Mouse (Mus musculus): ENCODE results near the gene Hs1bp3. TPM values are rescaled to one million over a fixed set of nuclear protein-coding genes. Genes with fewer than 3 reads are reported as not detected.
A peak's percentile ranks its signal among the peaks of the same experiment; 100 is the strongest.

Gene Hs1bp3
- polyA plus RNA-seq, 2 experiments = 12.6 to 16.7 TPM

GRCm38 (mm10) chr12:8343381-8343780 is 30.1 kb downstream of the Hs1bp3 start:
- no peak overlapping the region for H3K27ac ChIP-seq (replicated peaks; ENCODE audit: low read depth, low read length)
- DNase-seq (ENCODE audit: low spot score) = no peak
- H3K4me2 ChIP-seq (replicated peaks; ENCODE audit: low read depth, low read length, severe bottlenecking) = no peak overlapping the region
- no peaks in the 10 kb centered on the region for H3K4me1 ChIP-seq (ENCODE audit: control insufficient read depth, insufficient read depth, low read length)
- WGBS = 96% methylated on average over 3 of the region's 3 CpGs
- no peak for TF ChIP-seq POLR2A (IDR thresholded peaks at IDR 0.05; ENCODE audit: borderline replicate concordance, extremely low read depth, insufficient read depth, insufficient read length)
- H3K27me3 ChIP-seq (ENCODE audit: control insufficient read depth, insufficient read depth, low read length) = no peaks in the 10 kb centered on the region
- ATAC-seq (ENCODE audit: low FRiP score, low read depth) = no peak; the same call in 1 of the 2 replicates
- H3K9ac ChIP-seq (ENCODE audit: low read depth, low read length, severe bottlenecking) = no peak overlapping the region
- no peaks in the 10 kb centered on the region for H3K9me3 ChIP-seq (ENCODE audit: control insufficient read depth, low read length)
- H3K36me3 ChIP-seq (ENCODE audit: control insufficient read depth, insufficient read depth, low read length) = peaks cover 43% of the 10 kb centered on the region
- H3K4me3 ChIP-seq (replicated peaks; ENCODE audit: low read length) = no peak overlapping the region

GRCm38 (mm10) chr12:8344897-8345296 is 31.7 kb downstream of the Hs1bp3 start:
- TF ChIP-seq POLR2A (IDR thresholded peaks at IDR 0.05; ENCODE audit: borderline replicate concordance, extremely low read depth, insufficient read depth, insufficient read length) = no peak
- Histone ChIP-seq H3K9ac (ENCODE audit: low read depth, low read length, severe bottlenecking) (no peak overlapping the region), H3K27me3 (ENCODE audit: control insufficient read depth, insufficient read depth, low read length) (no peaks in the 10 kb centered on the region), H3K4me3 (replicated peaks; ENCODE audit: low read length) (no peak overlapping the region), H3K9me3 (ENCODE audit: control insufficient read depth, low read length) (no peaks in the 10 kb centered on the region), H3K4me2 (replicated peaks; ENCODE audit: low read depth, low read length, severe bottlenecking) (no peak overlapping the region), H3K27ac (replicated peaks; ENCODE audit: low read depth, low read length) (0 out of 2 replicates have a peak overlapping the region, but pooled peaks have one; percentile 39), H3K4me1 (ENCODE audit: control insufficient read depth, insufficient read depth, low read length) (0 out of 2 replicates have a peak, but pooled peaks cover 8% of the 10 kb centered on the region), H3K36me3 (ENCODE audit: control insufficient read depth, insufficient read depth, low read length) (peaks cover 31% of the 10 kb centered on the region)
- no peak for DNase-seq (ENCODE audit: low spot score)
- WGBS = 53% methylated on average over 9 of the region's 9 CpGs
- no peak; the same call in 1 of the 2 replicates for ATAC-seq (ENCODE audit: low FRiP score, low read depth)

GRCm38 (mm10) chr12:8345539-8345938 is 32.3 kb downstream of the Hs1bp3 start:
- no peaks in the 10 kb centered on the region for H3K27me3 ChIP-seq (ENCODE audit: control insufficient read depth, insufficient read depth, low read length)
- H3K36me3 ChIP-seq (ENCODE audit: control insufficient read depth, insufficient read depth, low read length) = peaks cover 24% of the 10 kb centered on the region
- no peak overlapping the region for H3K4me3 ChIP-seq (replicated peaks; ENCODE audit: low read length)
- DNase-seq (ENCODE audit: low spot score) = no peak
- H3K27ac ChIP-seq (replicated peaks; ENCODE audit: low read depth, low read length) = 0 out of 2 replicates have a peak overlapping the region, but pooled peaks have one; percentile 19
- no peak for ATAC-seq (ENCODE audit: low FRiP score, low read depth)
- H3K4me1 ChIP-seq (ENCODE audit: control insufficient read depth, insufficient read depth, low read length) = 0 out of 2 replicates have a peak, but pooled peaks cover 8% of the 10 kb centered on the region
- H3K9ac ChIP-seq (ENCODE audit: low read depth, low read length, severe bottlenecking) = no peak overlapping the region
- no peak overlapping the region for H3K4me2 ChIP-seq (replicated peaks; ENCODE audit: low read depth, low read length, severe bottlenecking)
- 90% methylated on average over 5 of the region's 5 CpGs for WGBS
- no peaks in the 10 kb centered on the region for H3K9me3 ChIP-seq (ENCODE audit: control insufficient read depth, low read length)
- no peak for TF ChIP-seq POLR2A (IDR thresholded peaks at IDR 0.05; ENCODE audit: borderline replicate concordance, extremely low read depth, insufficient read depth, insufficient read length)

- Histone ChIP-seq H3K27me3 (ENCODE audit: control insufficient read depth, insufficient read depth, low read length) (no peaks in the 10 kb centered on the region), H3K4me3 (replicated peaks; ENCODE audit: low read length) (no peak overlapping the region), H3K36me3 (ENCODE audit: control insufficient read depth, insufficient read depth, low read length) (peaks cover 6% of the 10 kb centered on the region), H3K9ac (ENCODE audit: low read depth, low read length, severe bottlenecking) (no peak overlapping the region), H3K4me2 (replicated peaks; ENCODE audit: low read depth, low read length, severe bottlenecking) (no peak overlapping the region), H3K9me3 (ENCODE audit: control insufficient read depth, low read length) (no peaks in the 10 kb centered on the region), H3K4me1 (ENCODE audit: control insufficient read depth, insufficient read depth, low read length) (0 out of 2 replicates have a peak, but pooled peaks cover 8% of the 10 kb centered on the region), H3K27ac (replicated peaks; ENCODE audit: low read depth, low read length) (no peak overlapping the region)
- ATAC-seq (ENCODE audit: low FRiP score, low read depth) (no peak), DNase-seq (ENCODE audit: low spot score) (no peak)
- no peak for TF ChIP-seq POLR2A (IDR thresholded peaks at IDR 0.05; ENCODE audit: borderline replicate concordance, extremely low read depth, insufficient read depth, insufficient read length)
- 83% methylated on average over 8 of the region's 8 CpGs for WGBS
These were observed 34.7 kb downstream of the Hs1bp3 start for GRCm38 (mm10) chr12:8347746-8348462.

- ATAC-seq (ENCODE audit: low FRiP score, low read depth) = no peak
- WGBS = 73% methylated on average over 9 of the region's 9 CpGs
- DNase-seq (ENCODE audit: low spot score) = no peak
- Histone ChIP-seq H3K9ac (ENCODE audit: low read depth, low read length, severe bottlenecking) (no peak overlapping the region), H3K27me3 (ENCODE audit: control insufficient read depth, insufficient read depth, low read length) (no peaks in the 10 kb centered on the region), H3K9me3 (ENCODE audit: control insufficient read depth, low read length) (no peaks in the 10 kb centered on the region), H3K36me3 (ENCODE audit: control insufficient read depth, insufficient read depth, low read length) (no peaks in the 10 kb centered on the region), H3K4me1 (ENCODE audit: control insufficient read depth, insufficient read depth, low read length) (0 out of 2 replicates have a peak, but pooled peaks cover 8% of the 10 kb centered on the region), H3K4me3 (replicated peaks; ENCODE audit: low read length) (no peak overlapping the region), H3K27ac (replicated peaks; ENCODE audit: low read depth, low read length) (peak overlapping the region; percentile 26; the same call in 1 of the 2 replicates), H3K4me2 (replicated peaks; ENCODE audit: low read depth, low read length, severe bottlenecking) (no peak overlapping the region)
- TF ChIP-seq POLR2A (IDR thresholded peaks at IDR 0.05; ENCODE audit: borderline replicate concordance, extremely low read depth, insufficient read depth, insufficient read length) = no peak
These were observed 35.7 kb downstream of the Hs1bp3 start for GRCm38 (mm10) chr12:8348733-8349513.

Measured in limb, embryonic 14.5 days (tissue).